Mouse (Mus musculus): Measurements from ENCODE around the gene Rsph6a. TPM values are rescaled to one million over a fixed set of nuclear protein-coding genes. Genes with fewer than 3 reads are reported as not detected.

Gene Rsph6a
- total RNA-seq (2021) = not detected
- long read RNA-seq, experiment 1 = 0 reads
- long read RNA-seq, experiment 2 = 0 reads

GRCm38 (mm10) chr7:19054047-19054776 lies at the start of gene Rsph6a:
Gene Rsph6a (plus strand): TSS chr7:19054690.
- DNase-seq = peak; percentile 66

GRCm38 (mm10) chr7:19005417-19006121 lies 48.9 kb upstream of the Rsph6a start:
- DNase-seq = no peak

- peak; percentile 76 for DNase-seq
These were observed 48.0 kb upstream of the Rsph6a start for GRCm38 (mm10) chr7:19006476-19006875.

DNA sequence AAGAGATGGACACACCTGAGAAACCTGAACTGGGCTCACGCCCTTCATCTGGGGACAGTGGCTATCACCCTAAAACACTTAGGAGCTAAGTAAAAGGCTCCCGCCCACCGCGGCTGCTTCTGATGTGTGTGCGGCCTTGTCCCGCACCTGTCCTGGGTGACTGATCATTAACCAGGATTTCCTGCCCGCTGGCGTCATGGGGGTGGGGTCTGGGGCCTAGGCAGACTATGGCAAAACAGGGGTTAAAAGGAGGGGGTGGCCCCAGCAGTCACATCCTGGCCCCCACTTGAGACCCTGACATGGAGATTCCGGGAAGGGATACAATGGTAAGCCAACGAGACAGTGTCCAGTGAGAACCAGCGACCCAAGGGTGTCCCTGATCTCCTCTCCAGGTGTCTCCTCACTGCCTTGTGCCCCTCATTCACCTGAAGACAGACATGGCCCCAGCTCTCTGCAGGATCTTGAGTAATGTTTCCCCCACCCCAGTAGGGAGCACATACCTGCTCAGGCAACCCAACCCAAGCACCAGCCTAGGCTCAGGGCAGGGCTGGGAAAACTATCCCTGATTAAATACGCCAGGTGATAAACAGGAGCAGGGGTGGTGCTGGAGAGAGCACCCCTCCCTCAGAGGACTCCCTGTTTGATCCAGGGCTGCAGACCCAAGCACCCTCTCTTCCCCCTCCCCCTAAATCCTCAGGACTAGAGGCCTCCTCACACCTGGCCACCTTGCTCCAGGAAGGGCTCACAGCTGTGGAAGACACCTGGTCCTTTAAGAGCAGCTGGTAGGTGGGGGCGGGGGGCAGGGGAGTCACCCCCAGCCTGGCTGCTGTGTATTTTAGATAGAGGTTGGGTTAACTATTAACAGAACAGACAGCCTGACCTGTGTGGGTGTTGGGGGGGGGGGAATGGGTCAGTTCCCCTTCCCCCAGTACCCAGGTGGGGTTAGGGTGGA lies 47.2 kb upstream of the Rsph6a start:
- no peak for DNase-seq

- DNase-seq = no peak
These were observed 43.9 kb upstream of the Rsph6a start for GRCm38 (mm10) chr7:19010581-19010980.

- peak; percentile 47 for DNase-seq
These were observed 42.4 kb upstream of the Rsph6a start for GRCm38 (mm10) chr7:19012025-19012621.

DNA sequence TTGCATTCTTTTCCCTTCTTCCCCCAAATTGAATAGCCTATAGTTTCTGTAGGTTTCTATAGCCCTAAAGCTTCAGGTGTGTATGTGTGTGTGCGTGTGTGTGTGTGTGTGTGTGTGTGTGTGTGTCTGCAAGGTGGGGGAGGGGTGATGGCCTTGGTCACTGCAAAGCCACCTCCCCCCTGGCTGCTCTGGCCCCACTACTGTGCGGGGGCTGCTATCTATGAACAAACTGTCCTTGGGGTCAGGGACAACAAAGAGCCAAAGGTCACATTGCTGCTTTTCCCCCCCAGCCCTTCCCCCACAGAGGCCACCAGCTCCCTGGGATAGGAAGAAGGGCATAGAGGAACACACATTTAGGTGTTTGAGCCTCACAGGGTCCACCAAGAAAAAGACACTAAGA lies 41.6 kb upstream of the Rsph6a start:
- DNase-seq = no peak

DNA sequence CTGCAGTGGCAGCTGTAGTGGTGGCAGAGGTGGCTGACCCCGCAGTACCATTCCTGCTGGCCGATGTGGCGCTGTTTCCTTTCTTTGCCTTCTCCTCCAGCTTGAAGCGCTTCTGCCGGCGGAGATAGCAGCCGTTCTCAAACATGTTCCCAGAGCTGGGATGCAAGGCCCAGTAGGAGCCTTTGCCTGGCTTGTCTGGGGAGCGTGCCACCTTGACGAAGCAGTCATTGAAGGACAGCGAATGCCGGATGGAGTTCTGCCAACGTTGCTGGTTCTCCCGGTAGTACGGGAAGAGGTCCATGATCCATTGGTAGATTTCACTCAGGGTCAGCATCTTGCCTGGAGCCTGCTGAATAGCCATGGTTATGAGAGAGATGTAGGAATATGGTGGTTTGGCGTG lies 40.0 kb upstream of the Rsph6a start:
- DNase-seq = no peak

- DNase-seq = no peak
These were observed 38.4 kb upstream of the Rsph6a start for GRCm38 (mm10) chr7:19016042-19016441.

DNA sequence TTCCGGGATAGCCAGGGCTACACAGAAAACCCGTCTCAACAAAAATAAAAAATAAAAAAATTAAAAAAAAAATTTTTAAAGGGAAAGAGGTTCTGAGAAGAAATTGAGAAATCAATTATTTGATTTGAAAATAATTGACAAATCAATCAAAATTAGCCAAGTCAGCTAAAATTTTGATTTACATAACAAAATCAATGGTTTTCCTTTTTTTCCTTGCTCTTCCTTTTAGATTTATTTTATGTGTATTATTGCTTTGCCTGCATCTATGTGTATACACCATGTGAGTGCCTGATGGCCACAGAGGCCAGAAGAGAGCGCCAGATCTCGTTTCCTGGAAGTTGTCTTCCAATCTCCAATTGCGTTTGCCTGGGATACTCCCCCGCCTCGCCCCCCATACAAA lies 36.6 kb upstream of the Rsph6a start:
- no peak for DNase-seq

DNA sequence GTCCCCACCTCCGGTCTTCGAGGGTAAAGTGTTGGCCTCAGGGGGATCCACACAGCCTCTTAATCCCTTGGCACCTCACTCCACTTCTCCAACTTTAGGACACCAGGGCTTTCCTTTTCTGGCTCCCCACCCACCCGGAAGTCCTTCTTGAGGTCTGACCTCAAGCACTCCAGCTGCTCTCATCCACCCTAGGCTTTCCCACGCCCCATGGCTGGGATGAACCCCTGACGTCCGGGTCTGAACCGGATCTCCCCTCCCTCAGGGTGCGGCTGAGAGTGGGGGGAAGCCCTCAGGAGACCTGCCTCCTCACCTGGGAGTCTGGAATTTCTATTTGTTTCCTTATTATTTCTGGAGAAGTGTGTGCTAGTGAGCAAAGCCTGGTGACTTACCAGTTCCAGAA lies 33.4 kb upstream of the Rsph6a start:
- DNase-seq = no peak

DNA sequence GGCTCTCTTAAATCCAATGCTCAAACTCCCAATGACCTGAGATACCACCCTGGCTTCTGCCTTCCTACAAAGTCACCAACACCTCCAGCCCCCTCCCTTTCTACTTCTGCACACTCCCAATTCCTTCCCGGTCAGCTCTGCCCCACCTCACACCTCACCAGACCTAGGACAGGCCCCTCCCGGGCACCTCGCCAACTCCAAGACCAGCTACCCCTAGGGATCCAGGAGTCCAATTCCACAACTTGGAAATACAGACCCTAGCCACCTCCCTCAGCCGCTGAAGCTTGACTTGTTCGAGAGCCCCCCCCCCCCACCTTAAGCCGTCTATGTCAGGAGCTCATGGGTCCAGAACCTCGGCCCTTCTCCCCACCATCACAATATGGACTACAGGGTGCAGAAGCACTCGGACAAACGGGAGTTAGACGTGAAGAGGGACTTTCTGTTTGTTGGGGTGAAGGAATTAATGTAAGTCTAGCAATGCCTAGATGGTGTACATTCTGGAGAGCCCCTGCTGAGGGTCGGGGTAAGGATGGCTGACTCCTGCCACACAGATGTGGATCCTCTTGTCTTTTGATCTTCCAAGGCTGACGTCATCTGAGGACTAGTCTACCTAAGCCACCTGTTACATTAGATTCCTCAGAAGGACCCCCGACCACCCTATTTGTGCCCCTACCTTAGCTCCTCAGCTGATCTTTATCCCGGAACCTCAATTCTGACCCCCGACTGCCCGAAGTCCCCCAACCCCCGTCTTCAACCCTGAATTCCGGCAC lies 32.1 kb upstream of the Rsph6a start:
- DNase-seq = no peak

DNA sequence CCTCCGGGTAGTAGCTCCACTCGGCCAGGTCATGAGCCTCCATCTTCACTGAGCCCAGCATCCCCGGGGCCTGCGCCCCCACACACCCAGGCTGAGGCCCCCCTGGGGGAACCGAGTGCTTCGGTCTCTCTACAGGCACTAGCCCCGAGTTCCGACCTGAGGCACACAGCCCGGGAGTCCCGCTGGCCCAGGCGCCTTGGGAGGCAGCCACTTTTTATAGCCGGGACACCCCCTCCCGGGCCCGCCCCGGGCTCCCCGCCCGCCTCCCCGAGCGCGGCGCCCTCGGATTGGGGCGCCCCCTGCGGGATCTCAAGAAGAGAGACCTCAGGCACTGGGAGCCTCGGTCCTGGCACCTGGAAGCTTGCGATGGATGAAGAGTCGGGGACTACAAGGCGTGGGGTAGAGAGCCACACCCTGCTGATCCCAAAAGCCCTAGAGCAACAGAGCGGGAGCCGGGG lies 31.1 kb upstream of the Rsph6a start, which contains the start of gene Foxa3:
Gene Foxa3 (minus strand): TSS at position 182 of the 458 bp plus-strand sequence.
- peak; percentile 66 for DNase-seq

DNA sequence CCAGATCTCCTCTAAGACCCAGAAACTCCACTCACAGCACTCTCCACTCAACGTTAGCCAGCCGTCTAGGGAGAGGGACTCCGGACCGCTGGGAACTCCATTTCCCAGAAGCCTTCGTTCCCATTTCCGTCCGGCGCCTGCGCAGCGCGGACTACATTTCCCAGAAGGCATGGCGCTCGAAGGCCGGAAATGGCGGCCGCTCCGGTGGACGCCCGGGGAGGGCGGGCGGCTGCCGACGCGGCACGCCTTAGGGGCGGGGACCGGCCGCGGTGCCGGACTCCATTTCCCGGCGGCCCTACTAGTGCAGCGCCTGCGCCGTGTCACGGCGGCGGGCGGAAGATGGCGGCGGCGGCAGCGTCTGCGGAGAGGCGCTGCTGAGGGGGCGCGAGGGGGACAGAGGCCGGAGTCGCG lies 30.4 kb upstream of the Rsph6a start, which contains the start of gene Sympk:
Gene Sympk (plus strand): TSS at position 282 of the 411 bp plus-strand sequence.
- DNase-seq = peak; percentile 94

GRCm38 (mm10) chr7:19024581-19025255 lies 29.8 kb upstream of the Rsph6a start:
- DNase-seq = peak; percentile 43

- no peak for DNase-seq
These were observed 26.4 kb upstream of the Rsph6a start for GRCm38 (mm10) chr7:19028067-19028466.

- peak; percentile 53 for DNase-seq
These were observed 25.3 kb upstream of the Rsph6a start for GRCm38 (mm10) chr7:19029084-19029653.

DNA sequence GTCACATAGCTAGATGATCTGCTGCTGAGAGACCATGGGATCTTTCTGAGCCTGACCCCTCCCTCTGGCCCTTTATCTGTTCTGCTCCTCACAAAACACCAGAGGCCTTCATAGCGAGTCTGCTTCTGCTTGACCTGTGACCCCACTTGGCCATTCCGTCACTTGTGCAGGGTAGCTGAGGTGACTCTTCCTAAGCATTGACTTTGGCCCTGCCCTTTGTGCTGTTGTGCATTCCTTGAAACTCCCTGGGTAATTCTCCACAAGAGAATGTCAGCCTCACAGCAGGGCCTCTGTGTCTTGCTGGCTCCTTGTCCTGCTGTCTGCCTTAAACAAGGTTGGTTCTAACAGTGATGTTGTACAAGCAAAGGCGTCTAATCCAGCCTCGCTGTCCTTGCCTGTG lies 22.8 kb upstream of the Rsph6a start:
- no peak for DNase-seq

DNA sequence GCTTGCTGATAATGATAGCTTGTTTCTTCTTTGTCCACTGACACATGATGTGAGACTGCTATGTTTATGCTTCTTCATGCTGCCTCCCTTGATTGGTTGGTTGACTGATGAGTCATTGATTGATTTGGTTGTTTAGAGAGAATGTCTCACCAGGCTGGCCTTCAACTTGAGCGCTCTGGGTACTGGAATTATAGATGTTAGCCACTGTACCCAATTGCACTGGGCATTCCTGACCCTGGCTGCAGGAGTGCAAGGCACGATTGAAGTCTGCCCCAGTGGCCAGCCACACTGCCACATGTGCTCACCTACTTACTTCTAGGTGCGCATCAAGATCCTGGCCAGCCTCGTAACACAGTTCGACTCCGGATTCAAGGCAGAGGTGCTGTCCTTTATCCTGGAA lies 9.9 kb upstream of the Rsph6a start:
- DNase-seq = no peak

Measured in gastrocnemius, postnatal 10 days (tissue).